Mouse (Mus musculus): ENCODE measurements at regions not wholly inside any gene's neighbourhood (a gene's known extent, or its start where the extent isn't known, plus 50 kb on each side); places are given as distances from the start of the nearest gene placed in this dataset.

- DNase-seq (ENCODE audit: low spot score in 2 of 2), result no peak
Measured at GRCm38 (mm10) chr16:31598409-31598988, 64.7 kb upstream of the Dlg1 start.

GRCm38 (mm10) chr16:31598989-31599421 is 64.2 kb upstream of the Dlg1 start:
- peak in 1 of 2 experiments; percentile 68 for DNase-seq (ENCODE audit: low spot score in 2 of 2)

- DNase-seq (ENCODE audit: low spot score in 2 of 2), result no peak
Measured at GRCm38 (mm10) chr16:31601278-31601677, 62.0 kb upstream of the Dlg1 start.

GRCm38 (mm10) chr16:31603185-31603584 is 60.1 kb upstream of the Dlg1 start:
- no peak for DNase-seq (ENCODE audit: low spot score in 2 of 2)

- no peak for DNase-seq (ENCODE audit: low spot score in 2 of 2)
Measured at GRCm38 (mm10) chr16:31606389-31607177, 56.7 kb upstream of the Dlg1 start.

- DNase-seq (ENCODE audit: low spot score in 2 of 2), result no peak
Measured at GRCm38 (mm10) chr16:31608964-31609363, 54.3 kb upstream of the Dlg1 start.

- no peak for DNase-seq (ENCODE audit: low spot score in 2 of 2)
Measured at GRCm38 (mm10) chr16:31609394-31610172, 53.7 kb upstream of the Dlg1 start.
